Mouse (Mus musculus) heart, postnatal 0 days (tissue): Measurements from ENCODE around the gene Hnrnpa2b1.

Experiments used
- CTCF ChIP-seq: IDR thresholded peaks from 2 replicates; pipeline ENCODE4 v1.5.1; 2016; ENCODE audit warnings: antibody characterized with exemption, control low read depth, low read depth
- EP300 ChIP-seq: IDR thresholded peaks from 2 replicates; pipeline ENCODE4 v1.6.1; 2016; ENCODE audit warnings: antibody characterized with exemption, low read depth

- TF ChIP-seq EP300 (no peak), CTCF (no peak)
Observed at GRCm38 (mm10) chr6:51458925-51459312, 10.8 kb downstream of the Hnrnpa2b1 start.
